Mouse (Mus musculus) urinary bladder, postnatal 10 days (tissue): ENCODE measurements around the gene Dlg1.

ENCODE experiments used
- DNase-seq: peaks from one replicate; pipeline ENCODE4 v3.0.0; 2022; ENCODE audit warnings: low spot score

The Dlg1 gene

GRCm38 (mm10) chr16:31846763-31847162 is 183.5 kb downstream of the Dlg1 start:
- DNase-seq: no peak

DNA sequence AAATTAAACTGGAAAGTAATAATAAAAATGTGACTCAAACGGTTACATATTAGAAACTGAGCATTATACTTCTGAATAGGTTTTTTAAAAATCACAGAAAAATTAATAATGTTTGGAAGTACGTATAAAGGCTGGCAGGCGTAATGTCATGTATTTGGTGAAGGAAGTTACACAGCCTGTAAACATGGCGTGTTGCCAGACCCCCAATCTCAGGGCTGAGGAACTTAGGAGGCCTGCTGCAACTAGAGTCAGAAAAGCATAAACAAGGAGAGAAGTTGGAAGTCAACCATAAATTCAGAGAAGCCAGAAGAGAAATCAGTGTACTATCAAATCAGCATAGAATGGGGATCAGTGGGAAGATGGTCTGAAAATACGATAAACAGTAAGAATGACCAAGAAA is 200.7 kb downstream of the Dlg1 start:
- no peak for DNase-seq

DNA sequence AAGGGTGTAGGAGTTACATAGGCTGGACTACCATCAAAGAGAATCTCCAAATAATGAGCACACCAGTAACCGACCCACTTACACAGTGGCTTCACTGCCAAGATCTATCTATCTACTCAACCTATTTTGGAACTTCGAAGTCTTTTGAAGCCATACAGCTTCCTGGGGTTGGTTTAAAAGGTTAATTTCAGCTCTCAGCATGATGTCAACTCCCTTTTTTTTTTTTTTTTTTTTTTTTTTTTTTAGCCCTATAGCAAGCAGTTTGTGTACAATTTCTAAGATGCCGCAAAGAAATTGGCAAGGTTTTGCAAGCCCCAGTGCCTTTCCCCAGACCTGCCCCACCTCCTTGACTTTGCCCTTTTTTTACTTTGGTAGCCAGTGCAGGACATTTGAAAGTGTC is 202.0 kb downstream of the Dlg1 start:
- DNase-seq: no peak

DNA sequence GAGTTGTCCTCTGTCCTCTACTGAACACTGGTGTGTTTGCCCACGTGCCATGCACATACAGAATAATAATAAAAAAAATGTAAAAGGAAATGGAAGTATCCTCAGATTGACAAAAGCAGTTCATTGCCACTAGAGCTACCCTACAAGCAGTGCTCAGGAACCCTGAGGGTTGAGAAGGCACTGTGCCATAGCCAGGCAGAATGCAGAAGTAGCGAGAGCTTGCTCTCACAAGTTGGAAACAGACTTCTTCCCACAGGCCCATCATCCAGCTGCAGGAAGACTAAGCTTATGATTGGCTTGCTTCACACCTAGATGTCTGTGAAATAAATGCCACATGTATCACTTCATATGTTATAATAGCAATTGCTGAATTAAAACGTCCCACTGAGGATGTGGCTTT is 203.7 kb downstream of the Dlg1 start:
- no peak for DNase-seq

DNA sequence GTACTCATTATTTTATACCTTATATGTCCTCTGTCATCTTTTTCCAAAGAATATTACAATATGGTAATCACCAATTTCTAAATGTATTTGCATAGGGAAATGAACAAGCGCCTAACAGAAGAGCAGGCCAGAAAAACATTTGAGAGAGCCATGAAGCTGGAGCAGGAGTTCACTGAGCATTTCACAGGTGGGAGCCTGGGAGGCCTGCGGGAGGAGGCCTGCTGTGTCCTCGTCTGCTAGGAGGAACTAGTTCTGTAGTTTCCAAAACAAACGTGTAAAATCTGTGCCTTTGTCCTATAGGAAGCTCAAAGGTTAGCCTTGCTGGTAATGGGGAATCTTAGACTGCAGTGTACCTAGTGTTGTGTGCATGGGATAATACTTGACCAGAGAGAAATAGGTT is 204.5 kb downstream of the Dlg1 start:
- no peak for DNase-seq

DNA sequence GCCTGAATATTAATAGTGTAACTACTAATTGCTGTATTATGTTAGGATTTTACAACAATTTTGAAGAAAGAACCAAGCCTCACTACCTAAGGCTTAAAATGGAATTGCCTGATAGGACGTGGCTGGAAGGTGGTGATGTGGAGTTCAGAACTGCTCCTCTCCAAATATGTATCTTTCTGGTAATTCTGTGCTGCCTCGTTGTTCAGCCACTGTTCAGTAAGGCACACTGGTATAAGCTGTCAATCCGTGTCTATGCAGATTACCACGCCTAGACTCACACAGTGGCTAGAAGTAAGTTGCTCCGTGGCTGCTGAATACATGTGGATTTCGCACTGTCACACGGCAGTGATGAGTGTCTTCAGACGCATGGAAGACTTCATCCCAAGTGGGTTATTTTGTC is 210.5 kb downstream of the Dlg1 start:
- no peak for DNase-seq

DNA sequence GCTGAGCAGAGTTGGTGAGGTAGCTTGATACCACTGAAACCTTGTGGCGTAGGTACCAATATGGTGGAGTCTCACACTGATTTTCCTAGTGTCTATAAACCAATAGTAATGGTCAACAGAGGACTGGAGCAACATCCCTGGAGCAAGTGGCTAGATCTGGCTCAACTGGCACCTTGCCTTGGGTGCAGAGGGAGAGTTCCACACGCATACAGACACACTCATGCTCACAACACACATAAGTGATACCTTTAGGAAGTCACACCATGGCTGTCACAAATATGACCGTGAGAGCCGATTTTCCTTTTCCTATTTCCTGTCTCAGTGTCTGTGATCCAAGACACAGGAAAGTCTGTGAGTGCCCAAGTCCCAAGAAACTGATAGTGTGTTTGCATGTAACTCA is 212.1 kb downstream of the Dlg1 start:
- no peak for DNase-seq

DNA sequence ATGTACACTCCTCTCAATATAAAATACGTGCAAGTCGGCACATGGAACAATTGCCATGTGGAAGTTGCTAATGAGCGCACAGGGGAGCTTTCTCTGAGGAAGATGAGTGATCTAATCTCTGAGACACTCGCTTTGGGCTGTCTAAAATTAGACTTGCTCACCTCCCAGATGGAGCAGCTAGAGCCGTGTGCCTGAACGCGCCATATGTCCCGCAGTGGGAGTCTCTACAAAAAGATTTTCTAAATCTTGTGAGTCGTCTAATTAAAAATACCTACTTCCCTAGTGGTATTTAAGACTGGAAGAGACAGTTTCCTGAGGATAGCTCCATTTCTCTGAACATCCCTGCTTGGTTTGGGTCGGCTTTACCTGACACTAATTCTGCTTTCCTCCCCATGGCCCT is 213.1 kb downstream of the Dlg1 start:
- no peak for DNase-seq

DNA sequence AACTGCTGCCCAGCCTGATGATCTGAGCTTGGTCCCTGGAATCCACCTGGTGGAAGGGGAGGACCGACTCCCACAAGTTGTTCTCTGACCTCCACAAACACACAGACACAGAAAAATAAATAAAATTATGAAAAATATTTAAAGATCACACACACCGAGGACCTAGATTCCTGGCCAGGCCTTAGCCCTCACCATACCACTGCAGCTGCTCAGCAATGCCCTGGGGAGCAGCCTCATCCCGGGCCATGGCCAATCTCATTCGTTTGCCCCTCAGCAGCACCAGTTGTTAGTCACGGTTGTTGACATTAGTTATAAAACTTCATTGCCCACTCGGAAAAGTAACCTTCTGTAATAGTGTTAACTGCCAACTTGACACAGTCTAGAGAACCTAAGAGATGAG is 214.8 kb downstream of the Dlg1 start:
- DNase-seq: no peak

DNA sequence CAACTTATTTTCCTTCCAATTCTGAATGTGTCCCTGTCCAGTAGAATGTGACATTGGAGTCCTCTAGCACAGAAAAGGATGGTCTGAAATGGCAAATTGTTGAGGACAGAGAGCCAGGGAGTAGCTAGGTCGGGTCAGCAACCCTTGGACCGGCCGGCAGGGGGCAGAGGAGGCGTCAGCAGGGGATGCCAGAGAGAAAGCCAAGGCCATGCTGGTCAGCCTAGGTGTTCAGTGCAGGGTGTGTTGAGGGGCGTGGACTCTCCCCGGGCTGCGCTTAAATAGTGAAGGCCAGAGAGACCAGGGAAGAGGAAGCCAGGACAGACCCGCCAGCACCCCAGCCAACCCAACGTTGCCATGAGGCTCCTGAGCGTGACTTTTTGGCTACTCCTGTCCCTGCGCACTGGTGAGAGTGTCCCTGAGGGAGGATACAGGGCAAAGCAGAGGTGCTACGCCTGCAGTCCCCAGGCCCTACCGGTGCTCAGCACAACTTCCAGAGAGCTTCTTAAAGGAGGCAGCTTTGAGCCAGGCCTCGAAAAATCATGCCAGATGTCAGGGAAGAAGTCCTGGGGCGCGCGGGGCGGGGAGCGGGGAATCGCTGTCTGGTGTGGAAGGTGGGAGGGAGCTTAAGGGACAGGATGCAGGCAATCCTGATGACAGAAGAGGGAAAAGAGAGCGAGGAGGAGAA is 215.5 kb downstream of the Dlg1 start, which contains the start of gene Meltf:
Gene Meltf, plus strand, starts transcription at position 238 of the 685 bp plus-strand sequence.
- peak; percentile 57 for DNase-seq

- DNase-seq: no peak
Observed at GRCm38 (mm10) chr16:31880146-31880840, 217.1 kb downstream of the Dlg1 start.

GRCm38 (mm10) chr16:31882381-31882908 is 219.2 kb downstream of the Dlg1 start:
- no peak for DNase-seq

DNA sequence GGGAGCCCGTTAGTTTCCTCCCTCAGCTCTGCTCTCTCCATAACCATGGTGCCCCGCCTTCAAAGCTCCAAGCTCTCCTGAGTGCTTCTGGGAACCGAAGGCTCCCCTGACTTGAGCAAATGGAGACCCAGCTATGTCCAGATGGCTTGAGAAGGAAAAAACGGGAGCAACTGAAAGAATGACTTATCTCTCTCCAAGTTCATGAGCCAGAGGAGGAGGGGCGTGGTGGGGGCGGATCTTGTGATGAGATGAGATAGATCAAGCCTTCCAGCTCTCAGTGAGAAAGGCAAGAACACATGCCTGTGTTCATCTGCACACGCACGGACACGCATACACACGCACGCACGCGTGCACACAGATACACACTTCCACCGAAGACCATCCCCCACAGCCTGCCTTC is 220.1 kb downstream of the Dlg1 start:
- no peak for DNase-seq

DNA sequence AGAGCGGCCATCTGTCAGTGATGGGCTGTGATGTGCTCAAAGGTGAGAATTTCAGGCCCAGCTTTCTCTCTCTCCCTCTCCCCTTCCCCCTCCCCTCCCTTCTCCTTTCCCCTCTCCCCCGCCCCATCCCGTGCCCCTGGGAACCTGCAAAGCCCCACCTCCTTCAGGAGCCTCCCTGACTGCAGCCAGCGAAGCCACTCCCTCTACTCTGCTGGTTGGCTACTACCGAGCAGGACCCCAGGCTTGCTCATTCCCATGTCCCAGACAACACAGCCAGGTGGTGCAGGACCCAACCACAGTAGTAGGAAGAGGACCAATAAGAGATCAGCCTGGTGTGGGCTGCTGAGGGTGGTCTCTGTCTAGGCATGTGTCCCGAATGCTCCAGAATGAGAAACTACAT is 220.7 kb downstream of the Dlg1 start:
- no peak for DNase-seq

GRCm38 (mm10) chr16:31890907-31891306 is 227.7 kb downstream of the Dlg1 start:
- no peak for DNase-seq

DNA sequence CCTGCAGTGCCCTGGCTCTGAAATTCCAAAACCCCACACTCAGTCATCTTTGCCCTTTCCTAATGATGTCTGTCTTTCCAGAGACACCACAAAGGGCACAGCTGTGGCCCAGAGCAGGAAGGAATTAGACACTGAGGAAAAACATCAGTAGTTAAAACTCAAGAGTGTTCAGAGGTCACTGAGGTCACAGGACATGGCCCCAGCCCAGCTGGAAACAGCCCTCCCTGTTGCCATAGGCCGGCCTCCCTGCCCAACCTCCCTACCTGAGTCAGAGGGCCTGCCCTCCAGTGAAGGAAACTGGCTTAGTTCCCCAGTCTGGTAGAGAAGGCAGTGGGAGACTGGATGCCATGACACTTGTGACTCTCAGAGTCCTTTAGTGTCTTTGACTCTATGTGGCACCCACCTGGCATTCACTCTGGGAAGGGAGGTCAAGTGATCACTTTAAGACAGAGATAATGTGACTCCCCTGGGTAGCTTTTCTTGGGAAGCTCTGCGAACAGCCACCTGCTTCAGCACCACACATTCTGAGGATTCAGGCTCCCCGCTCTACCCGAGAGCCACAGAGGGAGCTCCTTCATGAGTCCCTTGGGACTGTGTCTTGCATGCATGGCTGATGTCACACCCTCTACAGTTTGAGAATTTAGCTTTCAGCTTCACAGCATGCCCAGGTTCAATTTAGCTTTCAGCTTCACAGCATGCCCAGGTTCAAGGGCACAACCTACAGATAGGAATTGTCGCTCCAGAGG is 230.3 kb downstream of the Dlg1 start:
- DNase-seq: no peak

DNA sequence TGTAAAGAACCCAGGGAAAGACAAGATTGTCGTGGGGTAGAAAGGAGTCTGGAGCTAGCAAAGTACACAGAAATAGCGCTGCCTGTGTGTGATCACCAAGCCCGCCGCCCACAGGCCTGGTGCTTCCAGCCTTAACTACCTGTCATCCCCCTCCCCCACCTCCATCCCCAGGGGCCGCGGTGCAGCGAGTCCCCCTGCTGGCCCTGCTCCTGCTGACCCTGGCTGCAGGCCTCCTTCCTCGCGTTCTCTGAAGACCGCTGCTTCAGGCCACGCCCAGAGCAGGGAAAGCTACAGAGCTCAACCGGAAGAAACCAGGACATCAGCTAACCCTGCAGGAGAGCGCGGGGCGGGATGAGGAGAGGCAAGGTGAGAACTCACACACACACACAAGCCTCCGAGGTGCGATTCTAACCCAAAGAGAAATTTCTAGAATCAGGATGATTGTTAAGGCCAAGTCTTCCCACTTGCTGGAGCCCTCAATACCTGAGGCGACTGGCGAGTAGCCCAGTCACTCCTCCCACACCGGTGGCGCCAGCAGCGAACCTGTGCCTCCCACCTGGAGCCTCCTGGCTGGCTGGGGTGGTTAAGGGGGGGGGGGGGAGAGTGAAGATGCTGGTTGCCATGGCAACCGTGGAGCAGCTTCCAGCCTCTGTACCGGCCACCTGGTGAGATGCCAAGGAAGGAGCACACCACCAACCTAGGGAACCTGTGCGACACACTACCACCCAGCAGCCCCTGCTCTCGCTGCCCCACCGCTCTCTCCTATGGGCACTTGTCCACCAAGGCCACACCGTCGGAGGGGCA is 233.9 kb downstream of the Dlg1 start:
- DNase-seq: no peak

- DNase-seq: no peak
Observed at GRCm38 (mm10) chr16:31898546-31899326, 235.5 kb downstream of the Dlg1 start.

- DNase-seq: no peak
Observed at GRCm38 (mm10) chr16:31901886-31902285, 238.6 kb downstream of the Dlg1 start.

DNA sequence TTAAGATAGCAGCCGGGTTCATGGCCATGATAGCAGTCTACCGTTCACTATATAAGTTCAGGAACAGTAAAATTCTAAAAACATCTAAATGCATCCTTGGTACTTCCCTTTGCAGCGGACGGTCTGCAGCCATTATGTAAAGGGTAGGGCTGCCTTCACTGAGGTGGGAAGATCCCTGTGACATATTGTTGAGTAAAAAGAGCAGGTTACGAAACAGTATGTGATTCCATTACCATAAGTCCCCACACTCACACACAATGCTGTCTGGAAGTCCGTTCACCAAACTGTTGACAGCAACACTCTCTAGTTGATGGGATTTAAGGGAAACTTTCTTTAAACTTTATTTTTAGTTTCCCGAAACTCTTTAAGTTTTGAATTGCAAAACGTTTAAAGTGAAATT is 240.0 kb downstream of the Dlg1 start:
- no peak for DNase-seq

DNA sequence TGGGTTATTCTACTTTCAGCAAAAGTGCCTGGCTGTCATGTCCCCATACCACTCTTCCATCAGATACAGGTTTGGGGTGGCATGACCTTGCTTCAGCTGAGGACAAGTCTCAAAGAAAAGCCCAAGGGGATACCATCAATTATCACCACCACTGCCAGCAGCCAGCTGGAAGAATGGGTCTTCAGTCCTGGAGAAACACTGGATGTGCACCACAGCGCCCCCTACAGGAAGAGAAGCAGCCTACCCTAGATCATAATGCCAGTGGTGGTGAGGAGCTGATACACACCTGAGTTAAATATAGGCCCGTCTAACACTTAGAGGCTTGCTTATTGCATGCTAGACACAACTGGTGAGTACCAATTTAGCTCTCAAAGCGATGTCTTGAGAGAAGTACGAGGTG is 242.1 kb downstream of the Dlg1 start:
- DNase-seq: no peak
